Mouse (Mus musculus): ENCODE measurements at regions not wholly inside any gene's neighbourhood (a gene's known extent, or its start where the extent isn't known, plus 50 kb on each side); places are given as distances from the start of the nearest gene placed in this dataset.

DNA sequence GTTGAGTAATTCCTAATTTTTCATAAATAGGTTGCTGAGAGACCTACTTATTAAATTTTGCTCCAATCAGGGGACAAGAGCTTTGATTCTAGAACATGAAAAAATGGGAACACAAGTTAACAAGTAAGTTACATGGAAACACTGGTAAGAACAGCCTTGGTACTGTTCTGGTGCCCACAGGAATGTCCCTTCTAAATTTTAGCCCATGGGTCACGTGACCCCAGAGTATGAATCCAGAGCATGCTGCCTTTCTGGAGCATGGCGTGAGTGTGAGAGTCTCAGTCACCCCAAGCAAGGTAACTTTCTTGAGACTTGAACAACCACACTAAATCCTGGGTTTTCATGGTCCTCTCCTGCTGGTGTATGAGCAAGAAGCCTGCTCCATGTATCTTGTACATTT lies 263.7 kb upstream of the Actbl2 start:
- no peak for DNase-seq (ENCODE audit: low spot score)

DNA sequence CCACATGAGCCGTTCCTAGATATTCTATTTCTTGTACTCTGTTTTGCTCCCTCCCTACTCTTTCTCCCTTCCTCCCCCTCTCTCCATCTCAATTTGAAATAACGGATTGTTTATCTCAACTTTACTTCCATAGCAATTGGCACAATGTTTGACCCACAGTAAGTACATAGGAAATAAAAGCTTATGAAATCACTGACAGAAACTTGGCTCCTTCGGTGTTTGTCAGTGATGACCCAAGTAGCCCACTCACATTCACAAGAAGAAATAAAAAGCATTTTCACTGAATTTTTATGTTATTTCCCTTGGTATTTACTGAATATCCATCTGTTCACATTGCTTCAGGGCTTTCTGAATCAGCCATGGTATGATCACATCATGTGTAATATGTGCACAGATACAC lies 260.2 kb upstream of the Actbl2 start:
- DNase-seq (ENCODE audit: low spot score): no peak

DNA sequence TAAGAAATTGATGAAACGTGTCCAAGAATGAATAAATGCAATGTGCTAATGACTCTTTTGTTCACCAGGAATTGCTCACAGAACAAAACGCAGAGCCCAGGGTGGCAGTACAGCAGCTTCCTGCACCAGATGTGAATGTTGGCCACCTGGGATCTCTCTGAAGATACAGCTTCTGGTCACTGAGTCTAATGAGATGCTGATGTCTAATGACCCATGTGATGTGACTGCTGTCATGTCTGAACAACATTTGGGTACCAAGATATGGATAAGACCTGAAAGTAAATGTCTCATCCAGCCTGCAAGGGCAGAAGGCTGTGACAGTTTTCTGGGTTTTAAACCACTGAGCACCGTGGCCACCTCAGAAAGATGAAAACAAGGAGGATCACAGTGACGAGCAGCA lies 252.1 kb upstream of the Actbl2 start:
- no peak for DNase-seq (ENCODE audit: low spot score)

DNA sequence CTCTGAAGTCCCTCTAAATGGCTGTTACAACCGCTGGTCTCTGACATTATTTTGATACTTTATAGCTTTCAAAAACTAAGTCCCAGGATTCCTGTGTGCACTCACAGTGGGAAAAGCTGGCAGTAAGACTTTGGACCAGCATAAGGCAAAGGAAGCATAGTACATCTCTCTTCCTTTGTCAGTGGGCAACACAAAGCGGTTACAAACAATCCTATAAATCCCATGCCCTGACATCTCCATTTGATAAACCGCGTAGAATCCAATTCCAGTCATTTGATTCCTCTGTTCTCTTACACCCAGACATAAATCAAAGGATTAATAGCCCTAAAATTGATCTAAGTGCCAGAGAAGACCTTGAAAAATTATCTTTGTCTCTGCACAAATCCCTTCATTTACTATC lies 240.7 kb upstream of the Actbl2 start:
- no peak for DNase-seq (ENCODE audit: low spot score)

DNA sequence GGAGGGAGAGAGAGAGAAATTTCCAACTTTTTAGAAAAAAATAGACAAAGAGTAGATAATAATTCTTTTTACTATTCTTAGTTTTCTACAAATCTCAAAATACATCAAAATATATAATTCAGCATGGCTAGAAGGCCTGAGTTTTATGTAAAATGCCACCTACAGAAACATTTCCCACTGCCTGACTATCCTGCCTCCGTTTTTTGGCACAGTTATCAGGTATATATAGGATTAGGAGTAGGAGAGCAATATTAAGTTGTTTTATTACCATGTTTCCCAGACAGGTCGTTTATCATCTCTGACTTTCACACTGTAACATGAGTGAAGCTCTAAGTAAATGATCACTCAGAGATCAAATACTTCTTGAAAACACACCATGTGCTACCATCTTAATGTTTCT lies 224.7 kb upstream of the Actbl2 start:
- DNase-seq (ENCODE audit: low spot score): no peak

DNA sequence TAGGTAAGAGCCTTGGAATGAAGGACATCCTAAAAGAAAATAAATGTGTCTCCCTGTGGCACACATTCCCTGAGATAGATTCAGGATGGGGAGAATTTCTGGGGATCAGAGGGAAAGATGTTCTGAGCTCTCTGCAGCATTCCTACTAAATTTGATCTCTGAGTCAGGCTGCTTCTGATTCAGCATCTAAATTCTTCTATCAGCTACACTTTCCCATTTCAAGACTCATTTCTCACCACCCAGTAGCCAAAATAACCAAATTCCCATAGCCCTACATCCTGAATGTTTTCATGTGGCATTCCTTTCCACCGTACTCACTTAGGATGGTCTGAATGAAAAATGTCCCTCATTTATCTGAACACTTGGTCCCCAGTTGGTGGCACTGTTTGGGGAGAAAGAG lies 223.2 kb upstream of the Actbl2 start:
- no peak for DNase-seq (ENCODE audit: low spot score)

DNA sequence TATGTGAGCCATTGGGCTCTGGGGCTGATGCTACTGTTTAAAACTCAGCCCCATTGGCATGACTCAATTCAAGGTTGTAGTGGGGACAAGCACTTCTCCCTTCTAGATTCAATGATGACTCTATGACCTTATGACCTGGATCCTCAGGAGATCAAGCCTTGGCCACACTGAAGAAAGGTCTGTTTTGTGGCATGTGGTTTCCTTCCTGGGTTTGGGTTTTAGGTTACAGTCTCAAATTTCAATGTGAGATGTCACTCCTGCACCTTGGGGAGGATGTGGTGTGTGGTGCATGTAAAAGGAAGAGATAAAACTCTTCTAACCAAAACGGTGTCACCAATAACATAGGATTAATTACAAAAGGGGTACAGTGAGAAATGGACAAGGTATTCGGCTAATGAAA lies 211.2 kb upstream of the Actbl2 start:
- DNase-seq (ENCODE audit: low spot score): no peak

DNA sequence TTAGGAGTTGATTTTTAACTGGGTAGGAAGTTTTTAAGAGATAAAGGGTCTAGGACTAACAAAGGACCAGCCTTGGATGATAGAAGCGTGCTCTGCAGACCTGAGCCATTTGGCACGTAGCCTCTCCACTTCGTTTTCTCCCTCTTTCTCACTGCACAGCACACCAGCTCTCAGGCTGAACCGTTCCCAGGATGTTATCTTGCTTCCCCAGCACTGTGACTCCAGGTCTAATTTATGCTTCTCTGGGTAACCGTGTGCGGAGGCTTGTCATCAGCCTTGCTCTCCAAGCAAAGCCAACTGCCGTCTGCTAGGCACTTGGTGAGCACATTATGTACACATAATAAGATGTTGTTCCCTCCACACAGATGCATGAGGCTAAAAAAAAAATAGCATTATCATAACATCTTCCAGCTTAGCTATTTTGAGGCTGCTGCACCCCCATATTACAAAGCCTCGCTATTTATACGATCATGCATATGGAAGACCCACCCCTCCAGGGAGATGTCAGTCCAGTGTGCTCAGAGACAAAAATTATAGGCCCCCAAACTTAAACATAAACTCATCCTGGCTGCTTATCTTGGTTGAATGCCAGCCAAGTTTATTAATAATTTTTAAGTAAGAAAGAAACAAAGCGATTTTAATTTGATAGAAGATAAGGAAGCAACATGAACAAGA lies 210.3 kb upstream of the Actbl2 start:
- DNase-seq (ENCODE audit: low spot score): peak; percentile 81

DNA sequence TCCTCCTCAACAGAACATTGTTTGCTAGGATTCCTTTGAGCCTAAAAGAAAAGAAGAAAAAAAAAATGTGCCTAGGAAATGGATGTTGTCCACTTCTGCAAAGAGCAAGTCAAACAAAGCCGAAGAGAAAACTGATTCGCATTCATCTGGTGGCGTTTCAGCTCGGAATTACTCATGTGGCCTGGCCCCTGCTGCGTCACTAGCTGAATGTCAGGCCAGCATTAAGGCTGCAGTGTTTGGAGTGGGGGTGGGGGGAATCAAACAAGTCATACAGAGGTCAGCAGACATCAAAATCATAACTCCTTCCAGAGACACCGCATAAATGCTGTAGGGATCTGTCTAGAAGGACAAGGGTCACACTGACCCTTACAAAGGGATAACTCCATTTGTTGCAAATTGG lies 204.7 kb upstream of the Actbl2 start:
- DNase-seq (ENCODE audit: low spot score): no peak

DNA sequence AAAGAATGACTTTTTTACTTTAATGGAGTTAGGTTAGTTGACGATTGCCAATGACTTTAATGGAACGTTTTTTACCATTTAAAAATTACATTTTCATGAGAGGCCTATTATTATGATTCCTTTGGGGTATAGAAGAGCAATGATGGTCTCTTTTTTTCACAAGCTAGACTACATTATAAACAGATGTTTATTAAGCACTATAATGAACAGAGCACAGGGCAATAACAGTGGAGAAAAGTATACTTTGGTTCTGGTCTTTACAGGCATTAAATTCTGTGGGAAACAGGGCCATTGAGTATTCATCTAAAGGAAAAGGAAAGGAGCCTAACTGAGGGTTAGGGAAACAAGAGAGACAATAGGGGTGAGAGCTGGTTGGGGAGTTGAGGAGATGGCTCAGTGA lies 199.0 kb upstream of the Actbl2 start:
- no peak for DNase-seq (ENCODE audit: low spot score)

DNA sequence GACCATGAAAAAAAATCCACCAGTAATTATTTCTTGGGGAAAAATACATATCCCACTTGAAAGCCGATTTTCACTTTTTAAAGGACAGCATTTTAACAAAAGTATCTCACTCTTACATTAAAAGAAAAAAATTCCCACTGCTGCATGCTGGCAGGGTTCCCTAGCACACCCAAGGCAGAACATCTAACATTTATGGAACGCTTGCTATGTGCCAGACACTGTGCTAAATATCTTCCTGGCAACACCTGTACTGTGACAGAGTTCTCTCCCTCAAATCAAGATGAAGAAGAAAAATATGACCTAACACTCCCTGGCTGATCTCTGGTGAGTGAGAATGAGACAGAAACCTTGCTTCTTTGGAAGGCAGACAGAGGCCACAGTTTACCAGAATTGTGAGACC lies 167.1 kb upstream of the Actbl2 start:
- no peak for DNase-seq (ENCODE audit: low spot score)

DNA sequence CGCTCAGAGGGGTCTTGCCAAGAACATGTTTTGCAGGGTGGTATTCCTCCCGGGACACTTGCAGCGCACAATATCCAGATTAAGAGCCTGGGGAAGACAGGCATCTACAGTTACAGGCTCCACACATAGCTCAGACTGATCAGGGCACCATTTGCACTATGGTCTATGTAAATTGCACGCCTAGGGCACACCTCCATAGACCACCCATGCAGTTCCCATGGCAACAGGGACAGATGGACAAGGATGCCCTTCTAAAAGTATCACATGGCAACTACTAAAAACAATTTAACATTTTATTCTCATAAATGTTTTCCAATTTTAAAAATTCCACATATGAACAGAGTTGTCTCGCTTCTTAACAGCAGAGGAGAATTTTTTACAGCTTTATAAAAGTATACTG lies 158.7 kb upstream of the Actbl2 start:
- DNase-seq (ENCODE audit: low spot score): peak; percentile 29

DNA sequence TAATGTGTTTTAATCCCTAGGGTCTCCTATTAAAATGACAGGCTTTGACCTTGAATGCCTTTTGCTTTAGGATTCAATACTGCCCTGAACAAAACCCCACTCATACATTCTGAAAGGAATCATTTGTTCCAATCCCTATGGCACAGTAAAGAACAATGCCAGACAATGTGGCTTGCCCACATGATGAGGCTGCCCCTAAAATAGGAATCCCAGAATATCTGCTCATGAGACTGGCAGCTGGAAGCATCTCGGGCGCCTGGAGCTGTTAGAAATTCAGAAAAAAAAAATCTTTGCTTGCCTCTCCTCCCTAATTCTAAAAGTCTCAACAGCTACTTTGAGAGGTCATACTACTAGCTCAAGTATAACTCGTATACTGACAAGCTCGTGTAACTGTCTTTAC lies 157.5 kb upstream of the Actbl2 start:
- peak; percentile 35 for DNase-seq (ENCODE audit: low spot score)

DNA sequence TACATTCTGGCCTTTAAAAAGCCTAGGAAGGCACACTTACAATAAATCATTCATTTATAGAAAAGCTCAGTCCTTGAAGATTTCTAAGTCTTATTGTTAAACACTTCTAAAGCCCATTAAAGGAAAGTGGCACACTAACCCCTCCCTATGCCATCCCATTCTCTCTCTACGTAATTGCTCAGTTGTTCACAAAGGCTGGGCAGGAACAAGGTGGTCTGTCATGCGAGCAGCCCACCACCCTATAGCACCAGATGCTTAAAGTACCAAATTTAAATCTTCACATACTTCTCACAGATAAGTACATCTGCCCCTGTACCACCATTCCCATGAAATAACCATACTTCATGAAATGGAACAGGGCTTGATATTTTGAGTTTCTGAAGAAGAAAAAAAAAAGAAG lies 156.1 kb upstream of the Actbl2 start:
- no peak for DNase-seq (ENCODE audit: low spot score)

DNA sequence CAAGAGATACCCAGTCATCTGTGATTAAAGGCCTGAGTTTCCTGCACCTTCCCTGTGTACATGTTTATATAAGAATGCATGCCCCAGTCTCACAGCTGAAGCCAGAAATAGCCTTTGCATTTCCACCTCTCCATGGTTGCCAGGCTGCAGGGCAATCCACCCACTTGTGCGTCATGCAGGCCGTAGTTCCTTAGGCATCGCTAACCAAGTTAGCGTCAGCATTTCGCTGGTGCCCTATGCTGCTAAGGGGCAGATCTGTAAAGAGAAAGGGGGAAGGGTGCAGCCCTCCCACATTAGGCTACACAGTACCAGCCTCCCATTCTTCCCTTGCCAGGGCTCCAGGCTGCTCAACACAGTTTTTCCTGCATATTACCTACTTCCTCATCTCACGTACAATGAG lies 155.6 kb upstream of the Actbl2 start:
- peak; percentile 28 for DNase-seq (ENCODE audit: low spot score)

DNA sequence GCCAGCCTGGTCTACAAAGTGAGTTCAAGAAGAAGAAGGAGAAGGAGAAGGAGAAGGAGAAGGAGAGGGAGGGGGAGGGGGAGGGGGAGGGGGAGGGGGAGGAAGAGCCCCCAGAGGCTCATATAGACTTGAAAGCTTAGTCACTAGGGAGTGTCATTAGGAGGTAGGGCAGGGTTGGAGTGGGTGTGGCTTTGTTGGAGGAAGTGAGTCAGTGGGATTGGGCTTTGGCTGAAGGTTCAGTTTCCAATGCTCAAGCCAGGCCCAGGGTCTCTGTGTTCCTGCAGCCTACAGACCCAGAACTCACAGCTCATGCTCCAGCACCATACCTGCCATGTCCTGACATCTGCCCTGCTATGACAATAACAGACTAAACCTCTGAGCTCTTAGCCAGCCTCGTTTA lies 154.4 kb upstream of the Actbl2 start:
- DNase-seq (ENCODE audit: low spot score): no peak

DNA sequence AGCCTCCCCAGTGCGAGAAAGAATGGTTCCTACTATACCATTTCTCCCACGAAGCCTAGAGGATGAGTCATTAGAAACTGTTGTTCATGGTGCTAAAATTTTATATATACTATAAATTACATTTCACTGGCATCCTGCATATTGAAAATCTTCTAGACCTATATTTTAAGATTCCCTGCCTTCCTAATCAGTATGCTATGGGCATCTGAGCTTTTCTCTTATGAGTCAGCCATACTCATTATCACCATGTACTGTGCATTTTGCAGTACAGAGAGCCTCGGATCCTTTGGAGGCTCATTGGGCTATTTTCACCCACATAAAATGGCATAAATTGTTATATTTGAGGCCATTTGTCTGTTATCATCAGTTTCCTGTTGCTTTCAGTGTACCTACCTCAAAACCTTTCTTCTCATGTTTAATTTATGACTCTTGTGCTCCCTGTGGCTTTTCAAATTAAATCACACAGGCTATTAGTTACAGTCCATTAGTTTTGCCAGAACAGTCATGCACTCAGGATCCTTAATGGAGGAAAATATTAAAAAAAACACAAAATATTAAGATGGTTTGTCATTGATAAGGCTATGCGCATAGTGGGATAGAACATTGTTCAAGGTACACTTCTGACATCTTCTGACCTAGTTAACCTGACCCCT lies 150.1 kb upstream of the Actbl2 start:
- no peak for DNase-seq (ENCODE audit: low spot score)

DNA sequence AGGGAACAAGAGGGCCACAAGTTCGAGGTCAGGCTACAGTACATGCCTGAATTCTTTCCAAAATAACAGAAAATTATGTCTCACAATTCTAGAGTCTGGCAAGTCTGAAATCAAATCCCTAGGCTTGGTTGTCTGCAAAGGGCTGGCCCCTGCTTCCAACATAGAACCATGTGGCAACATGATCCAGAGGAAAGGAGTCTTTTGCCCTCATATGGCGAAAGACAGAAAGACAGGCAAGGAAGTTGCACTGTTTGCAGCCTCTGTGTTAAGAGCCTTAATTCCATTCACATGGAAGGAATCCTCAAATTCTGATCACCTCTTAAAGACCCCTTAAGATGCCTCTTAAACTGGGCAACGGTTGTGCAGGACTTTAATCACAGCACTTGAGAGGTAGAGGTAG lies 123.7 kb upstream of the Actbl2 start:
- no peak for DNase-seq (ENCODE audit: low spot score)

DNA sequence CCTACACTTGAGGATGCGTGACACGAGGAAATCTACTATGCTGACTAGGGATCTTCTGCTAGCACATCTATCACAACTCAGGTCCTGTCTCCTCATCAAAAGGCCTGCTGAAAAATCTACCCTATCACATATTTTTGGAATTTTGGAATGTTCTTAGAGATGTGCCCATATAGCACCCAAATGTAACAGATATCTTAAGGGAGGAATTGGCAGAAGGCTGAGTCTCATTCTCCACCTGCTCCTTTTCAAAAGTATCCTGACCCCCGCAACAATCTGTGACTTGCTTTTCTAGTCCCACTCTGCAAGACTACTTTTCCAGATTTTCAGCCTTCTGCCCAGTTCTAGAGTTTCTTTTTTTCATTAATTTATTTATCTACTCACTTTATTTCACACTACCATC lies 118.4 kb upstream of the Actbl2 start:
- DNase-seq (ENCODE audit: low spot score): no peak

DNA sequence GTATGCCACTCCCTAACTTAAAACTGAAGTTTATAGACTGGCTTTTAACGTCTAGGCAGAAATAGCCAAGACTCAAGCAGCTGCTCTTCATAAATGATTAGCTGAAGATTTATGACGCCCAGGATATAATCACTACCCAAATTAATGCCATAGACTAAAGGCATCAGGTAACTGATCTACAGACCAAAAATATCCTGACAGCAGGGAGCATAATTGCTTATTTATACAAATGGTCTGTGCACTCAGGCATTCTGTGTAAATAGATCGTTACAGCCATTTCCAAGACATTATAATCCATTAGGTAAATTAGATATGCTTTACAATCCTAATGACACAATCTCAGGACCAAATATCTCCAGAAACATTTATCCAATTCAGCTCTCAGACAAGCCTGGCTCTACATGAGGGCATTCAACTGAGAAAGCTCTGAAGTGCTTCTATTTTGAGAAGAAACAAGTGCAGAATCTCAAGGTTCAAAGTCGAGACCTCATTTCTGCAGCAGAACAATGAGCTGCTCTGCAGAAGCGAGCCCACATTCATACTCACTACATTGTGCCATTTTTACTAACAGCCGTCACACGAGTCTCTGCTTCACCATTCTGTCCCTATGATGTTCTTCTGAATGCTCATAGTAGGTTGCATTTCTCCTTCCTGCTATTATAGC lies 111.9 kb upstream of the Actbl2 start:
- no peak for DNase-seq (ENCODE audit: low spot score)

DNA sequence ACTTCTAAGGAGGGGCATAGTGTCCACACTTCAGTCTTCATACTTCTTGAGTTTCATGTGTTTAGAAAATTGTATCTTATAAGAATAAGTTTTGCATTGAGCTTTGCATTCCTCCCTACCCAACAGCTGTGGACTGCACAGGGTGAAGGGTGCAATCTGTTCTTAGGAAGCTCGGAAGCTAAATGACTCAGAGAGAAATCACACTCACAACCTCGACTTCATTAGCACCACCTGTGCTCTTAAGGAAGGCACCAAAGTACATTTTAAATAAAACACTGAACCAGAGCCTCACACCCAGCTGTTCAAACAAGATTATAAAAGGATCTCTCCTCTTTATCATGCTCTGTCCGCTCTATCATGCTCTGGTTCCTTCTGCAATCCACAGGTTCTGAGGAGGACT lies 110.1 kb upstream of the Actbl2 start:
- DNase-seq (ENCODE audit: low spot score): no peak

DNA sequence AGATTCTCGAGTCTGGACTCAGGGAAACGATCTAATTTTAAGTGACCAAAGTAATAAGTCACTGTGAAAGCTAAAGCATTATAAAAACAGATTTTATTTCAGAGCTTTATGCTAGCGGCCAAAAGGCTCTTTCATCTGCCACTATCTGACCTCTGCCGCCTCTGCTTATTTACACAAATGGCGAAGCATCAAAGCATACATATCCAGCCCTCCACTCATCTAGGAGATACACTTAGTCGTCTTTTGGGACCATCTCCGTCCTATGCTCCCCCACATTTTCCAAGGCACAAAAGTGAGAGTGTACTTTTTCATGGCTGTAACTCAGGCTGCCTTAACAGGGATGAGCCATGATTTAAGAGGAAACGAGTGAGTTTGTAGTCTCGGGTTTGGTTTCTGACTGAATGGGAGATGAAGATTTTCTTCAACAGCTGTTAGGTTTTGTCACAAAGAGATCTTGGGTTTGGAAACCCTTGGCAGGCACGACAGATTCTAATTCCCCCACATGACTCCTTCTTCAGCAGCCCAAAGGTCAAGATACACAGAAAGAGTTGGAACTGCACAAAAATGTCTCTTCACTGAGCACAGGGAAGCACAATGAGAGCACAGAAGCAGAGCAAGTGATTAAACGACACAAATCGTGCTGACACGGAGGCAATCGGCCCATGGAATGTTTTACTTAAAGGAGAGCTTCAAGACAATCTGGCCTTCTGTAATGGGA lies 96.7 kb upstream of the Actbl2 start:
- DNase-seq (ENCODE audit: low spot score): no peak

DNA sequence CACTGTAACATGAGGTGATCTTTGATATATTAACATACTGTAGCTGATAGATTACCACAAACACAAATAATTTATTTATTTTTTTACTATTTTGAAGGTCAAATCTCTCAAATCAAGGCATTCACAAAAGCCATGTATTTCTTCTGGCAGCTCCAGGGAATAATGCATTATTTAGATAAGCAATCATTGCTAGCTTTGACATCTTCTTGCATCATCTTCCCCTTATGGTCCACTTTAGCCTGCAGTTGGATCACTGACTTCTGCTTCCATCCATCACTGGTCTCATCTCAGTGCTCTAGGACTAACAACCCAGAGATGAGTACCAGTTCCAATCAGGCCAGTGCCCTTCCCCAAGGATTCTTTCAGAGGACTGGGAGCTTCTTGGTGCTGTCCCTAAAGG lies 95.3 kb upstream of the Actbl2 start:
- no peak for DNase-seq (ENCODE audit: low spot score)
